24 mouse cellular contexts compared by ENCODE assay signal in genomic region chr15:27094102-27094501, GRCm38 (mm10).
DNase-seq lines count a peak whose midpoint lies in the region; ATAC-seq and TF ChIP-seq lines count a peak whose summit lies in the region.
"Had no signal": no experiment of that assay in that cellular context is flagged by ENCODE, and none has a peak within 500 bp of the region (broad histone marks: within the 10 kb centered on the region; RNA-seq: fewer than 3 reads in every experiment).

No protein-coding gene starts in this region.

- no peak for TF ChIP-seq EP300 in heart, postnatal 0 days (IDR thresholded peaks at IDR 0.05; ENCODE audit: low read depth)

- no peak overlapping the region for H3K27ac ChIP-seq in heart, embryonic 15.5 days
- no peak overlapping the region for H3K27ac ChIP-seq in heart, embryonic 11.5 days (ENCODE audit: low read depth, low read length)
- no peak overlapping the region for H3K27ac ChIP-seq in heart, postnatal 0 days (ENCODE audit: low read depth)
- no peak overlapping the region for H3K27ac ChIP-seq in lung, embryonic 14.5 days (ENCODE audit: low read depth)
- H3K27ac ChIP-seq in lung, embryonic 16.5 days (ENCODE audit: low read length), result no peak overlapping the region
- H3K27ac ChIP-seq: embryonic facial prominence, embryonic 13.5 days; embryonic facial prominence, embryonic 15.5 days; forebrain, embryonic 10.5 days; forebrain, embryonic 12.5 days had no signal

- 46% methylated on average over 3 of the region's 3 CpGs for WGBS in heart, embryonic 15.5 days
- 51% methylated on average over 3 of the region's 3 CpGs for WGBS in heart, embryonic 11.5 days (ENCODE audit: insufficient replicate concordance)
- WGBS in heart, postnatal 0 days, result 45% methylated on average over 3 of the region's 3 CpGs
- WGBS in lung, embryonic 14.5 days, result 34% methylated on average over 3 of the region's 3 CpGs
- 41% methylated on average over 3 of the region's 3 CpGs for WGBS in lung, embryonic 16.5 days

- TF ChIP-seq CTCF in heart, postnatal 0 days (IDR thresholded peaks at IDR 0.05; ENCODE audit: low read depth), result no peak
- no peak for TF ChIP-seq CTCF in lung, embryonic 14.5 days (IDR thresholded peaks at IDR 0.05; ENCODE audit: low read depth)

- DNase-seq in heart, postnatal 0 days (ENCODE audit: low spot score), result peak; percentile 34
- DNase-seq in heart, postnatal 25 days (ENCODE audit: low spot score), result no peak
- DNase-seq in lung, embryonic 14.5 days, result peak; percentile 73
- DNase-seq in lung, adult 18-20 months, result no peak
- no peak for DNase-seq in lung, postnatal 10 days
- DNase-seq: adrenal gland, adult 2 months; adrenal gland, postnatal 10 days; adrenal gland, postnatal 25 days; cerebellum, adult 11 months; cerebellum, adult 18-20 months; cerebellum, adult 8-10 months; cerebellum, adult 9-11 months; cerebellum, postnatal 14 days; cerebellum, postnatal 36 days; embryo, embryonic 11 days had no signal

- H3K9me3 ChIP-seq in heart, embryonic 15.5 days (replicated peaks), result no peaks in the 10 kb centered on the region
- H3K9me3 ChIP-seq in heart, embryonic 11.5 days (replicated peaks; ENCODE audit: control insufficient read depth, low read length), result no peaks in the 10 kb centered on the region
- H3K9me3 ChIP-seq in heart, postnatal 0 days (replicated peaks; ENCODE audit: control insufficient read depth, low read length), result no peaks in the 10 kb centered on the region
- no peaks in the 10 kb centered on the region for H3K9me3 ChIP-seq in lung, embryonic 14.5 days (ENCODE audit: low read depth, low read length)
- H3K9me3 ChIP-seq in lung, embryonic 16.5 days (ENCODE audit: control insufficient read depth, low read length), result no peaks in the 10 kb centered on the region
- H3K9me3 ChIP-seq: embryonic facial prominence, embryonic 13.5 days; embryonic facial prominence, embryonic 15.5 days; forebrain, embryonic 10.5 days; forebrain, embryonic 12.5 days had no signal

- H3K4me2 ChIP-seq in heart, embryonic 15.5 days, result no peak overlapping the region
- no peak overlapping the region for H3K4me2 ChIP-seq in heart, embryonic 11.5 days
- no peak overlapping the region for H3K4me2 ChIP-seq in heart, postnatal 0 days (ENCODE audit: low read depth, low read length)
- no peak overlapping the region for H3K4me2 ChIP-seq in lung, embryonic 14.5 days
- H3K4me2 ChIP-seq in lung, embryonic 16.5 days (ENCODE audit: low read depth, low read length), result no peak overlapping the region
- H3K4me2 ChIP-seq: embryonic facial prominence, embryonic 13.5 days; embryonic facial prominence, embryonic 15.5 days; forebrain, embryonic 12.5 days had no signal

- H3K27me3 ChIP-seq in heart, embryonic 15.5 days, result no peaks in the 10 kb centered on the region
- H3K27me3 ChIP-seq in heart, embryonic 11.5 days (ENCODE audit: control insufficient read depth, insufficient read depth, low read length), result no peaks in the 10 kb centered on the region
- H3K27me3 ChIP-seq in heart, postnatal 0 days (ENCODE audit: control insufficient read depth, insufficient read depth, low read length), result no peaks in the 10 kb centered on the region
- H3K27me3 ChIP-seq in lung, embryonic 14.5 days (ENCODE audit: insufficient read depth, low read length), result no peaks in the 10 kb centered on the region
- no peaks in the 10 kb centered on the region for H3K27me3 ChIP-seq in lung, embryonic 16.5 days (ENCODE audit: control insufficient read depth, insufficient read depth, low read depth, low read length)
- H3K27me3 ChIP-seq: embryonic facial prominence, embryonic 13.5 days; embryonic facial prominence, embryonic 15.5 days; forebrain, embryonic 12.5 days had no signal

- no peak overlapping the region for H3K4me3 ChIP-seq in heart, embryonic 15.5 days
- no peak overlapping the region for H3K4me3 ChIP-seq in heart, embryonic 11.5 days (ENCODE audit: low read depth, low read length)
- H3K4me3 ChIP-seq in heart, postnatal 0 days (ENCODE audit: low read depth, low read length), result no peak overlapping the region
- no peak overlapping the region for H3K4me3 ChIP-seq in lung, embryonic 14.5 days (ENCODE audit: low read depth, low read length)
- no peak overlapping the region for H3K4me3 ChIP-seq in lung, embryonic 16.5 days (ENCODE audit: low read length)
- H3K4me3 ChIP-seq: embryonic facial prominence, embryonic 13.5 days; embryonic facial prominence, embryonic 15.5 days; erythroblast, embryonic 14.5 days; forebrain, embryonic 10.5 days; forebrain, embryonic 12.5 days had no signal

- ATAC-seq in heart, embryonic 15.5 days (replicated peaks; ENCODE audit: insufficient number of reproducible peaks, insufficient read depth, low FRiP score, low read depth), result peak; percentile 60; the same call in 1 of the 2 replicates
- ATAC-seq in heart, embryonic 11.5 days (replicated peaks; ENCODE audit: insufficient number of reproducible peaks, low FRiP score, low TSS enrichment), result no peak
- ATAC-seq in heart, postnatal 0 days (ENCODE audit: insufficient read depth, low read depth), result no peak
- peak; percentile 83 for ATAC-seq in lung, embryonic 14.5 days (ENCODE audit: insufficient read depth)
- ATAC-seq in lung, embryonic 16.5 days (ENCODE audit: low read depth), result peak; percentile 59; the same call in 1 of the 2 replicates
- ATAC-seq: forebrain, embryonic 14.5 days had no signal

- no peaks in the 10 kb centered on the region for H3K4me1 ChIP-seq in heart, embryonic 15.5 days (replicated peaks)
- H3K4me1 ChIP-seq in heart, embryonic 11.5 days (ENCODE audit: control insufficient read depth, insufficient read depth, low read length), result no peaks in the 10 kb centered on the region
- H3K4me1 ChIP-seq in heart, postnatal 0 days (ENCODE audit: control insufficient read depth, insufficient read depth), result no peaks in the 10 kb centered on the region
- peaks cover 5% of the 10 kb centered on the region; the same call in 1 of the 2 replicates for H3K4me1 ChIP-seq in lung, embryonic 14.5 days (ENCODE audit: insufficient read depth)
- no peaks in the 10 kb centered on the region; the same call in 1 of the 2 replicates for H3K4me1 ChIP-seq in lung, embryonic 16.5 days (replicated peaks; ENCODE audit: control insufficient read depth, insufficient read depth, low read length)
- H3K4me1 ChIP-seq: forebrain, embryonic 10.5 days; forebrain, embryonic 12.5 days had no signal

- H3K9ac ChIP-seq in heart, embryonic 15.5 days, result no peak overlapping the region
- H3K9ac ChIP-seq in heart, embryonic 11.5 days (ENCODE audit: low read depth, low read length), result no peak overlapping the region
- H3K9ac ChIP-seq in heart, postnatal 0 days (replicated peaks; ENCODE audit: low read depth, low read length), result no peak overlapping the region
- no peak overlapping the region for H3K9ac ChIP-seq in lung, embryonic 14.5 days
- H3K9ac ChIP-seq in lung, embryonic 16.5 days (ENCODE audit: low read length), result no peak overlapping the region
- H3K9ac ChIP-seq: embryonic facial prominence, embryonic 13.5 days; embryonic facial prominence, embryonic 15.5 days; forebrain, embryonic 12.5 days had no signal

- intact Hi-C loops in heart, postnatal 25 days (cut with DNase I), result no loop called here

- no peaks in the 10 kb centered on the region for H3K36me3 ChIP-seq in heart, embryonic 15.5 days
- H3K36me3 ChIP-seq in heart, embryonic 11.5 days (ENCODE audit: control insufficient read depth, insufficient read depth, low read length), result no peaks in the 10 kb centered on the region
- H3K36me3 ChIP-seq in heart, postnatal 0 days (replicated peaks; ENCODE audit: control insufficient read depth, insufficient read depth, low read length), result no peaks in the 10 kb centered on the region
- no peaks in the 10 kb centered on the region for H3K36me3 ChIP-seq in lung, embryonic 14.5 days (ENCODE audit: insufficient read depth)
- no peaks in the 10 kb centered on the region for H3K36me3 ChIP-seq in lung, embryonic 16.5 days (ENCODE audit: control insufficient read depth, insufficient read depth, low read length)
- H3K36me3 ChIP-seq: embryonic facial prominence, embryonic 13.5 days; embryonic facial prominence, embryonic 15.5 days; forebrain, embryonic 10.5 days; forebrain, embryonic 12.5 days had no signal

Comparison
In these comparisons a context has a peak if more than half of its experiments do, and no peak if none do; other contexts are left out.
1. ATAC-seq: peak in heart, embryonic 15.5 days (single experiment), lung, embryonic 14.5 days (single experiment) and lung, embryonic 16.5 days (single experiment); none in heart, embryonic 11.5 days (single experiment) and heart, postnatal 0 days (single experiment).
2. DNase-seq: peak in heart, postnatal 0 days (single experiment) and lung, embryonic 14.5 days (single experiment); none in heart, postnatal 25 days (single experiment), lung, adult 18-20 months (0 of 2) and lung, postnatal 10 days (single experiment).